Mouse (Mus musculus): ENCODE results near the gene Clta. TPM values are rescaled to one million over a fixed set of nuclear protein-coding genes. Genes with fewer than 3 reads are reported as not detected.

The Clta gene
- polyA plus RNA-seq, 1 experiment from 2014 or later: 136 TPM

- no peaks in the 10 kb centered on the region for H3K9me3 ChIP-seq (ENCODE audit: low read length)
- H3K4me2 ChIP-seq (ENCODE audit: low read depth, low read length): peak within 1 kb of the TSS; percentile 69
- DNase-seq (peak; percentile 10), ATAC-seq (no peak)
- no peaks in the 10 kb centered on the region for H3K36me3 ChIP-seq (replicated peaks; ENCODE audit: insufficient read depth, low read length)
- peak within 1 kb of the TSS; percentile 31 for H3K4me3 ChIP-seq (ENCODE audit: low read depth, low read length)
- WGBS (ENCODE audit: insufficient replicate concordance): 85% methylated on average over 11 of the region's 11 CpGs
- H3K27me3 ChIP-seq (ENCODE audit: insufficient read depth, low read length): no peaks in the 10 kb centered on the region
- no peak within 1 kb of the TSS for H3K27ac ChIP-seq (ENCODE audit: low read depth)
- peak within 1 kb of the TSS; percentile 47 for H3K9ac ChIP-seq (replicated peaks)
- no peak for TF ChIP-seq EP300 (IDR thresholded peaks at IDR 0.05; ENCODE audit: low read depth)
- TF ChIP-seq CTCF (IDR thresholded peaks at IDR 0.05; ENCODE audit: low read depth): no peak
- H3K4me1 ChIP-seq (ENCODE audit: insufficient read depth): peaks cover 17% of the 10 kb centered on the region
Observed at GRCm38 (mm10) chr4:43983181-43983580, 21.1 kb upstream of the Clta start, which contains the start of gene Ccin. TSS of gene Ccin (plus strand) at chr4:43983483.

- H3K9me3 ChIP-seq (ENCODE audit: low read length): no peaks in the 10 kb centered on the region
- H3K9ac ChIP-seq (replicated peaks): no peak overlapping the region
- no peak overlapping the region for H3K4me3 ChIP-seq (ENCODE audit: low read depth, low read length)
- H3K36me3 ChIP-seq (replicated peaks; ENCODE audit: insufficient read depth, low read length): no peaks in the 10 kb centered on the region
- H3K27ac ChIP-seq (ENCODE audit: low read depth): no peak overlapping the region
- 89% methylated on average over 22 of the region's 22 CpGs for WGBS (ENCODE audit: insufficient replicate concordance)
- TF ChIP-seq CTCF (IDR thresholded peaks at IDR 0.05; ENCODE audit: low read depth): no peak
- ATAC-seq (no peak), DNase-seq (peak; percentile 12)
- no peaks in the 10 kb centered on the region for H3K27me3 ChIP-seq (ENCODE audit: insufficient read depth, low read length)
- H3K4me1 ChIP-seq (ENCODE audit: insufficient read depth): peaks cover 11% of the 10 kb centered on the region
- H3K4me2 ChIP-seq (ENCODE audit: low read depth, low read length): no peak overlapping the region
Observed at GRCm38 (mm10) chr4:43983756-43984155, 20.5 kb upstream of the Clta start.

- Histone ChIP-seq H3K4me1 (ENCODE audit: insufficient read depth) (0 out of 2 replicates have a peak, but pooled peaks cover 6% of the 10 kb centered on the region), H3K27me3 (ENCODE audit: insufficient read depth, low read length) (no peaks in the 10 kb centered on the region), H3K9ac (replicated peaks) (no peak overlapping the region), H3K4me2 (ENCODE audit: low read depth, low read length) (no peak overlapping the region), H3K36me3 (replicated peaks; ENCODE audit: insufficient read depth, low read length) (no peaks in the 10 kb centered on the region), H3K9me3 (ENCODE audit: low read length) (no peaks in the 10 kb centered on the region), H3K27ac (ENCODE audit: low read depth) (no peak overlapping the region), H3K4me3 (ENCODE audit: low read depth, low read length) (no peak overlapping the region)
- no peak for ATAC-seq
- WGBS (ENCODE audit: insufficient replicate concordance): 85% methylated on average over 19 of the region's 19 CpGs
- TF ChIP-seq CTCF (IDR thresholded peaks at IDR 0.05; ENCODE audit: low read depth) (no peak), EP300 (IDR thresholded peaks at IDR 0.05; ENCODE audit: low read depth) (no peak)
- peak; percentile 14 for DNase-seq
Observed at GRCm38 (mm10) chr4:43984326-43984725, 19.9 kb upstream of the Clta start.

- no peaks in the 10 kb centered on the region for H3K27me3 ChIP-seq (ENCODE audit: insufficient read depth, low read length)
- no peaks in the 10 kb centered on the region for H3K9me3 ChIP-seq (ENCODE audit: low read length)
- ATAC-seq: no peak
- H3K36me3 ChIP-seq (replicated peaks; ENCODE audit: insufficient read depth, low read length): no peaks in the 10 kb centered on the region
- 76% methylated on average over 3 of the region's 3 CpGs for WGBS (ENCODE audit: insufficient replicate concordance)
- no peaks in the 10 kb centered on the region for H3K4me1 ChIP-seq (ENCODE audit: insufficient read depth)
- no peak overlapping the region for H3K27ac ChIP-seq (ENCODE audit: low read depth)
- no peak overlapping the region for H3K4me3 ChIP-seq (ENCODE audit: low read depth, low read length)
- TF ChIP-seq EP300 (IDR thresholded peaks at IDR 0.05; ENCODE audit: low read depth) (no peak), CTCF (IDR thresholded peaks at IDR 0.05; ENCODE audit: low read depth) (no peak)
- H3K9ac ChIP-seq (replicated peaks): no peak overlapping the region
- peak; percentile 10 for DNase-seq
- no peak overlapping the region for H3K4me2 ChIP-seq (ENCODE audit: low read depth, low read length)
Observed at GRCm38 (mm10) chr4:43988976-43989375, 15.3 kb upstream of the Clta start.

- H3K4me3 ChIP-seq (ENCODE audit: low read depth, low read length): no peak overlapping the region
- 89% methylated on average over 11 of the region's 11 CpGs for WGBS (ENCODE audit: insufficient replicate concordance)
- no peaks in the 10 kb centered on the region for H3K4me1 ChIP-seq (ENCODE audit: insufficient read depth)
- no peaks in the 10 kb centered on the region for H3K9me3 ChIP-seq (ENCODE audit: low read length)
- peak; percentile 10 for DNase-seq
- TF ChIP-seq EP300 (IDR thresholded peaks at IDR 0.05; ENCODE audit: low read depth) (no peak), CTCF (IDR thresholded peaks at IDR 0.05; ENCODE audit: low read depth) (no peak)
- H3K27me3 ChIP-seq (ENCODE audit: insufficient read depth, low read length): no peaks in the 10 kb centered on the region
- H3K36me3 ChIP-seq (replicated peaks; ENCODE audit: insufficient read depth, low read length): no peaks in the 10 kb centered on the region
- no peak overlapping the region for H3K9ac ChIP-seq (replicated peaks)
- H3K4me2 ChIP-seq (ENCODE audit: low read depth, low read length): no peak overlapping the region
- ATAC-seq: no peak
- H3K27ac ChIP-seq (ENCODE audit: low read depth): no peak overlapping the region
Observed at GRCm38 (mm10) chr4:43993072-43993471, 11.2 kb upstream of the Clta start.

- DNase-seq (peak; percentile 5), ATAC-seq (no peak)
- H3K4me2 ChIP-seq (ENCODE audit: low read depth, low read length): no peak overlapping the region
- H3K4me1 ChIP-seq (ENCODE audit: insufficient read depth): no peaks in the 10 kb centered on the region
- H3K9me3 ChIP-seq (ENCODE audit: low read length): no peaks in the 10 kb centered on the region
- no peak overlapping the region for H3K9ac ChIP-seq (replicated peaks)
- no peak overlapping the region for H3K4me3 ChIP-seq (ENCODE audit: low read depth, low read length)
- H3K27me3 ChIP-seq (ENCODE audit: insufficient read depth, low read length): no peaks in the 10 kb centered on the region
- 71% methylated on average over 2 of the region's 2 CpGs for WGBS (ENCODE audit: insufficient replicate concordance)
- TF ChIP-seq CTCF (IDR thresholded peaks at IDR 0.05; ENCODE audit: low read depth): no peak
- no peak for TF ChIP-seq EP300 (IDR thresholded peaks at IDR 0.05; ENCODE audit: low read depth)
- H3K36me3 ChIP-seq (replicated peaks; ENCODE audit: insufficient read depth, low read length): no peaks in the 10 kb centered on the region
- H3K27ac ChIP-seq (ENCODE audit: low read depth): no peak overlapping the region
Observed at GRCm38 (mm10) chr4:43994342-43994741, 9.9 kb upstream of the Clta start.

- no peaks in the 10 kb centered on the region for H3K4me1 ChIP-seq (ENCODE audit: insufficient read depth)
- no peaks in the 10 kb centered on the region for H3K9me3 ChIP-seq (ENCODE audit: low read length)
- H3K27me3 ChIP-seq (ENCODE audit: insufficient read depth, low read length): no peaks in the 10 kb centered on the region
- DNase-seq: no peak
- H3K4me3 ChIP-seq (ENCODE audit: low read depth, low read length): peak overlapping the region; percentile 40
- no peak for TF ChIP-seq EP300 (IDR thresholded peaks at IDR 0.05; ENCODE audit: low read depth)
- TF ChIP-seq CTCF (IDR thresholded peaks at IDR 0.05; ENCODE audit: low read depth): no peak
- WGBS (ENCODE audit: insufficient replicate concordance): 61% methylated on average over 6 of the region's 6 CpGs
- peak overlapping the region; percentile 12 for H3K9ac ChIP-seq (replicated peaks)
- no peaks in the 10 kb centered on the region for H3K36me3 ChIP-seq (replicated peaks; ENCODE audit: insufficient read depth, low read length)
- peak overlapping the region; percentile 57 for H3K4me2 ChIP-seq (ENCODE audit: low read depth, low read length)
- peak; percentile 84 for ATAC-seq
- H3K27ac ChIP-seq (ENCODE audit: low read depth): peak overlapping the region; percentile 84
Observed at GRCm38 (mm10) chr4:44003622-44004021, 630 bp upstream of the Clta start.
